Mouse (Mus musculus): ENCODE results near the gene Acp1. TPM values are rescaled to one million over a fixed set of nuclear protein-coding genes. Genes with fewer than 3 reads are reported as not detected.

Gene Acp1
- 112 and 119 TPM in 2 replicates for polyA plus RNA-seq (2014; fragmentation: Nextera tagmentation; extraction: Ambion mirVana)

DNA sequence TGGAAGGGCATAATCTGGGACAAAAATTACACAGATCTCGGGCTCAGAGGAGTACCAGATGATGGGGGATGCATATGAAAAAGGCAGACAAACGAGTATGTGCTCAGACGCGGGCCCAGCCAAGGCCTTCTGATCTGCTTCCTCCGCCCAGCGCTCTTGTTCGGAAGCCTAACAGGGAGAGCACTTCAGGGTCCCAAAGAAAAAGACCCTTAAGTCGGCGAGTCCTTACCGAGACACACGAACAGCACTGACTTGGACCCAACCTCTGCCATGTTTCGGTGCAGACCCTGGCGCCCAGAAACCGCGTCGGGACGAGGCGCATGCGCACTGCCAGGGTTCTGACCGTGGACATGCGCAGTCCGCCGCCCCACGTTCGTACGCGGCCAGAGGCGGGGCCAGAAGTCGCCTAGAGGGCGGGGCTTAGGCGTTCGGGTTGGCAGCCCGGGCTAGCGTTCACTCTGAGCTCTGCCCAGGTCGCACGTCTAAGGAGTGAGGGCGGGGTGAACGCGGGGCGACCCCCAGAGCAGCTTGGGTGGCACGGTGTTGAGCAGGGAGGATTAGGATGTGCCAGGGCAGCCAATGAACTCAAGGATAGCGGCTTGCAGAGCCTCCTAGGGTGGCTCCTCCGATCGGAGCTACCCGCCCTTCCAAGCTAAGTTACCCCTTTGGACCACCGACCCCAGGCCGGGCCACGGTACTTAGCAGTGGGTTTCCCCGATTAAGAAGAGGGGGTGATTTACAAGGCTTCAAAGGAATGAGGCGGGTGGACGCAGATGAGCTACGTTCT lies at the start of gene Acp1, which contains the start of gene Sh3yl1:
Acp1 (minus strand) TSS at position 329 of the 787 bp plus-strand sequence.
Sh3yl1 (plus strand) TSS at position 408 of the 787 bp plus-strand sequence.
- ATAC-seq (ENCODE audit: low FRiP score) (peak; percentile 98), DNase-seq (ENCODE audit: low spot score) (peak; percentile 95)
- no peaks in the 10 kb centered on the region for H3K36me3 ChIP-seq (replicated peaks; ENCODE audit: control insufficient read depth, insufficient read depth)
- peak within 1 kb of the TSS; percentile 89 for H3K4me2 ChIP-seq (replicated peaks)
- peaks cover 24% of the 10 kb centered on the region for H3K4me1 ChIP-seq (replicated peaks; ENCODE audit: control insufficient read depth, insufficient read depth, low read length)
- H3K27ac ChIP-seq = peak within 1 kb of the TSS; percentile 55
- WGBS = under 1% methylated on average over 52 of the region's 52 CpGs
- peak within 1 kb of the TSS; percentile 77 for H3K9ac ChIP-seq
- H3K27me3 ChIP-seq (ENCODE audit: control insufficient read depth, insufficient read depth, low read length) = no peaks in the 10 kb centered on the region
- peak within 1 kb of the TSS; percentile 57 for H3K4me3 ChIP-seq (replicated peaks; ENCODE audit: low read length)
- H3K9me3 ChIP-seq (ENCODE audit: control insufficient read depth, low read length) = peaks cover 7% of the 10 kb centered on the region; the same call in 1 of the 2 replicates

DNA sequence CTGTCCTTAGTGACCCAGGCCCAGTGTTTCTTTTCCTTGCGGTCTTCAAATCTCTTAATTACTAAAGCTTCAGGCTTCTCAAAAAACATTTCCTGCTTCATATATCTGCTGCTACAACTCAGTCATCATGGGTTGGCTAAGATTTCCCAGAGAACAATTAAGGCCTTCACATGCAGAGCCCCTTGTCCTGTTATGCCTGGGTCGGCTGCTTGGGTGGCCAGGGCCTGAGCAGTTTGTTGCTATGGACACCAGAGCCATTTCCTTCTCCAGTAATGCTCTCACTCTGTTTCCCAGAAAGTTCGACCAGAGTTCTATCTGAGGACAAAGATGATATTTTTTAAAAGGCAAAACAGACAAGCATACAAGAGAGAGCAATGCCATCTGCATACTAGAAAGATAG lies 32.8 kb upstream of the Acp1 start:
- DNase-seq (ENCODE audit: low spot score) (no peak), ATAC-seq (ENCODE audit: low FRiP score) (no peak)
- no peaks in the 10 kb centered on the region for H3K27me3 ChIP-seq (ENCODE audit: control insufficient read depth, insufficient read depth, low read length)
- H3K4me2 ChIP-seq (replicated peaks) = no peak overlapping the region
- 42% methylated on average over 3 of the region's 3 CpGs for WGBS
- no peaks in the 10 kb centered on the region for H3K9me3 ChIP-seq (ENCODE audit: control insufficient read depth, low read length)
- H3K27ac ChIP-seq = no peak overlapping the region
- no peak overlapping the region for H3K4me3 ChIP-seq (replicated peaks; ENCODE audit: low read length)
- H3K9ac ChIP-seq = no peak overlapping the region
- peaks cover 54% of the 10 kb centered on the region for H3K36me3 ChIP-seq (replicated peaks; ENCODE audit: control insufficient read depth, insufficient read depth)
- no peaks in the 10 kb centered on the region for H3K4me1 ChIP-seq (replicated peaks; ENCODE audit: control insufficient read depth, insufficient read depth, low read length)

DNA sequence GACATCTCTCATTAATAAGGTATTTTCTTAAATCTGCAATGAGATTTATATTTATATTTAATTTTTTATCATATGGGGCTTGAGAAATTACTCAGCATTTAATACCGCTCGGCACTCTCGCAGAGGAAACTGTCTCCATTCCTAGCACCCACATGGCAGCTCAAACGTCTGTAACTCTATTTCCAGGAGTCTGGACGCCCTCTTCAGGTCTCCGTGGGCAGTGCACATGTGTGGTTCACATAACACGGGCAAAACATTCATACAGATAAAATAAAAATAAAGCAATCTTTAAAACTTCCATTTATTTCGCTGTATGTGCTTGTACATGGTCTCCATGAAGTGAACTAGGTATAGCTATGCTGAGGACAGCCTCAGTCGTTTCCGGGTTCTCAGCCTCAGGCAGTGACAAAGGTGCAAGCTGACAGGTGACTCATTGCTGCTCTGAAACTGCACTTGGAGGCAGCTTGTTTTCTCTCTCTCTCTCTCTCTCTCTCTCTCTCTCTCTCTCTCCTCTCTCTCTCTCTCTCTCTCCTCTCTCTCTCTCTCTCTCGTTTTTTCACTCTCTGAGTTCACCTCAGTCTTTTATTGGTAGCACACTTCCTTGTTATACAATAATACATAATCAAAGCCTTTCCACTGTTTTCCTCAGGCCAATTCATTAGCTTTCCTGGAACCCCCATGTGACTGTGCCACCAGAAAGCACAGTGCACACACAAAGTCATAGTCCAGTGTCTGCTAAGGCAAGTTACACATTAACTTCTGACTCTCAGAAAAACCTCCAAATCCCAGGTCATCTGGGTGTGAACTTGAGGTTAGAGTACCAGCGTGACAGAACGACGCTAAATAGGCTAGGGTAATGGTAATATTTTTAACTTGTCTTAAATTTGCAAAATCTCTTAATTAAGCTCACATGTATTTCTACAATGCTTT lies 31.9 kb upstream of the Acp1 start:
- no peaks in the 10 kb centered on the region for H3K9me3 ChIP-seq (ENCODE audit: control insufficient read depth, low read length)
- no peak overlapping the region for H3K4me3 ChIP-seq (replicated peaks; ENCODE audit: low read length)
- H3K27me3 ChIP-seq (ENCODE audit: control insufficient read depth, insufficient read depth, low read length) = no peaks in the 10 kb centered on the region
- 90% methylated on average over 14 of the region's 14 CpGs for WGBS
- H3K36me3 ChIP-seq (replicated peaks; ENCODE audit: control insufficient read depth, insufficient read depth) = peaks cover 62% of the 10 kb centered on the region
- H3K4me1 ChIP-seq (replicated peaks; ENCODE audit: control insufficient read depth, insufficient read depth, low read length) = no peaks in the 10 kb centered on the region
- H3K4me2 ChIP-seq (replicated peaks) = no peak overlapping the region
- DNase-seq (ENCODE audit: low spot score) (no peak), ATAC-seq (ENCODE audit: low FRiP score) (no peak)
- no peak overlapping the region for H3K9ac ChIP-seq
- no peak overlapping the region for H3K27ac ChIP-seq

DNA sequence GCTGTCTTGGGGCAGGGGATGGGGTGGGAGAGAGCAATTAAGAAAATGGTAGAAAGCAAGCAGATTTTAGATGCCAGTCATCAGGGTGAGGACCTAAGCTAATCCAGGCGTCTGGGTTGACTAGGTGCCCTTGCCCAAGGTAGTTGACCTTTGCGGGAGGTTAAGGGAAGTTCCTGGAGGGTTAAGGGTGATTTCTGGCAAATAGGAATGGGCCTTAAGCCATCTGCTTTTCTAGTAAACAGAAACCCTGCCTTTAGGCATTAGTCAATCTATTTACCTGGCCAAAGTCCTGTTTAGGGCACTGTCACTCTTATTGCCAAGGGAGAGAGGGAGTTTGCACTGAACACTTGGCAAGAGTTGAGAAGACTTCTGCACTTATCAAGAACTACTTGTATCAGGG lies 25.5 kb upstream of the Acp1 start:
- 80% methylated on average over 2 of the region's 2 CpGs for WGBS
- Histone ChIP-seq H3K27me3 (ENCODE audit: control insufficient read depth, insufficient read depth, low read length) (no peaks in the 10 kb centered on the region), H3K4me2 (replicated peaks) (no peak overlapping the region), H3K9ac (no peak overlapping the region), H3K4me1 (replicated peaks; ENCODE audit: control insufficient read depth, insufficient read depth, low read length) (no peaks in the 10 kb centered on the region), H3K36me3 (replicated peaks; ENCODE audit: control insufficient read depth, insufficient read depth) (peaks cover 30% of the 10 kb centered on the region), H3K4me3 (replicated peaks; ENCODE audit: low read length) (no peak overlapping the region), H3K9me3 (ENCODE audit: control insufficient read depth, low read length) (no peaks in the 10 kb centered on the region), H3K27ac (no peak overlapping the region)
- DNase-seq (ENCODE audit: low spot score) (no peak), ATAC-seq (ENCODE audit: low FRiP score) (no peak)

DNA sequence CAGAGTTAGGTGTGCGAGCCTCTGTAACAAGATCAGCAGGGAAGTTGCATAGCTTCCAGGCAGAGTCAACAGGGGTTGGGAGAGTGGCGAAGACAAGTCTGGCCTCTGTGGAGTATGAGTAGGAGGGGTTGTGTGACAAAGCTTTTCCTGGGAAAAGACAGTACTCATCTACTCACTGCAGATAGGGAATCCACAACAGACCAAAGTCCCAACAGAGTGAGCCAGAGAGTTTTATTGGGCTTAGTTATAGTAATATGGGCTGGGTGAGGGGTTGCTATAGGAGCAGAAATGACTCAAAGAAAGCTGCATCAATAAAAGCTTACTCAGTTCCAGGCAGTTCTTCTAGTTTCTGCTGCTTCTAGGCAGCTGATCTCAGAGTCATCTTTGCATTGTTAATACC lies 21.9 kb upstream of the Acp1 start:
- 86% methylated on average over 2 of the region's 2 CpGs for WGBS
- no peak overlapping the region for H3K4me2 ChIP-seq (replicated peaks)
- no peaks in the 10 kb centered on the region for H3K4me1 ChIP-seq (replicated peaks; ENCODE audit: control insufficient read depth, insufficient read depth, low read length)
- no peaks in the 10 kb centered on the region for H3K9me3 ChIP-seq (ENCODE audit: control insufficient read depth, low read length)
- H3K27me3 ChIP-seq (ENCODE audit: control insufficient read depth, insufficient read depth, low read length) = no peaks in the 10 kb centered on the region
- no peak for DNase-seq (ENCODE audit: low spot score)
- ATAC-seq (ENCODE audit: low FRiP score) = no peak
- H3K27ac ChIP-seq = no peak overlapping the region
- no peak overlapping the region for H3K9ac ChIP-seq
- H3K4me3 ChIP-seq (replicated peaks; ENCODE audit: low read length) = no peak overlapping the region
- H3K36me3 ChIP-seq (replicated peaks; ENCODE audit: control insufficient read depth, insufficient read depth) = peaks cover under 1% of the 10 kb centered on the region; the same call in 1 of the 2 replicates

DNA sequence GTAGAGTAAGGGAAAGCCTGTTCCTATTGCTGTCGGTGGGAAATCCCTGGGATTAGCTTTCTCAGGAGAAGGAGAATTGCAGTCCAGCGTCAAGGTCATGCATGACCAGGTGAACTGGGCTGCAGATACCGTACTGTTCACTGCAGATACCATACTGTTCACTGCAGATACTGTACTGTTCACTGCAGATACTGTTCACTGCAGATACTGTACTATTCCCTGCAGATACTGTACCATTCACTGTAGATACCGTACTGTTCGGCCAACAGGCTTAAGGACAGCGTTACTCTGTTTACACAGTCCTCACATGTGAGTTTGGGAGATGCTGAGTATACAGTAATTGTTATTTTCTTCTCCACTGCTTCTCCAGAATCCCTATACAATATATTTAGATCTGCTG lies 16.8 kb upstream of the Acp1 start:
- Histone ChIP-seq H3K27ac (no peak overlapping the region), H3K4me2 (replicated peaks) (no peak overlapping the region), H3K4me3 (replicated peaks; ENCODE audit: low read length) (no peak overlapping the region), H3K9me3 (ENCODE audit: control insufficient read depth, low read length) (no peaks in the 10 kb centered on the region), H3K4me1 (replicated peaks; ENCODE audit: control insufficient read depth, insufficient read depth, low read length) (no peaks in the 10 kb centered on the region), H3K9ac (no peak overlapping the region), H3K27me3 (ENCODE audit: control insufficient read depth, insufficient read depth, low read length) (no peaks in the 10 kb centered on the region), H3K36me3 (replicated peaks; ENCODE audit: control insufficient read depth, insufficient read depth) (peaks cover 25% of the 10 kb centered on the region)
- 89% methylated on average over 6 of the region's 6 CpGs for WGBS
- no peak for ATAC-seq (ENCODE audit: low FRiP score)
- DNase-seq (ENCODE audit: low spot score) = no peak

DNA sequence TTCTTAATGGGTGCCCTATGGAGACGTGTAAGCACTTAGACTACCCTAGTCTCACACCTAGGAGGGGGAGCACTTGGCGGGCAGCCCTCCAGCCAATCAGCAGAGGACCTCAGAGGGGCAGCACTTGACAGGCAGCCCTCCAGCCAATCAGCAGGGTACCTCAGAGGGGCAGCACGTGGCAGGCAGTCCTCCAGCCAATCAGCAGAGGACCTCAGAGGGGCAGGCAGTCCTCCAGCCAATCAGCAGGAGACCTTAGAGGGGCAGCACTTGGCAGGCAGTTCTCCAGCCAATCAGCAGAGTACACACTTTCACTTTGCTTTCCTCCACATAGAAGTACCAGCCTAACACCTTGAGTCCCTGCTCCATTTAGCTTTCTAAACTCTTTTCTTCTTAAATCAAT lies 11.0 kb upstream of the Acp1 start:
- H3K4me3 ChIP-seq (replicated peaks; ENCODE audit: low read length) = no peak overlapping the region
- no peak overlapping the region for H3K9ac ChIP-seq
- H3K4me1 ChIP-seq (replicated peaks; ENCODE audit: control insufficient read depth, insufficient read depth, low read length) = no peaks in the 10 kb centered on the region
- DNase-seq (ENCODE audit: low spot score) (no peak), ATAC-seq (ENCODE audit: low FRiP score) (no peak)
- peaks cover 25% of the 10 kb centered on the region for H3K36me3 ChIP-seq (replicated peaks; ENCODE audit: control insufficient read depth, insufficient read depth)
- H3K9me3 ChIP-seq (ENCODE audit: control insufficient read depth, low read length) = no peaks in the 10 kb centered on the region
- no peaks in the 10 kb centered on the region for H3K27me3 ChIP-seq (ENCODE audit: control insufficient read depth, insufficient read depth, low read length)
- no peak overlapping the region for H3K4me2 ChIP-seq (replicated peaks)
- H3K27ac ChIP-seq = no peak overlapping the region
- 76% methylated on average over 3 of the region's 3 CpGs for WGBS

DNA sequence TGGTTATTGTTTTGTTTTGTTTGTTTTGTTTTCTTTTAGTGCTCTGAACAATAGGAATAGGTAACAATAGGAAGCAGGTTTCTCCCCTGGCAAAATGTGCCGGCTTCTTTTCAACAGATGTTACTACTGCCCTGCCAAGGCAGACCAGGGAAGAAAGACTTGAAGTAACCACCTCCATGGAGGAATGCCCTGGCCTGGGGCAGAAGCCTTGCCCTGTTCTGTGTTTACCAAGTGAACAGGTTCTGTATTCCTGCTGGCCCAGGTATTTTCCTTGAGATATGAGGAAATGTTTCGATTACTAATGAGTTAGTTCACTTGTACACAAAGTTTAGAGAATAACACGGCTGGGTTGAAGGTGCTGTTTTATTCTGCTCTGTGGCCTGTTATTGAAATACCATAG lies 1.5 kb upstream of the Acp1 start:
- H3K36me3 ChIP-seq (replicated peaks; ENCODE audit: control insufficient read depth, insufficient read depth) = no peaks in the 10 kb centered on the region
- no peaks in the 10 kb centered on the region for H3K27me3 ChIP-seq (ENCODE audit: control insufficient read depth, insufficient read depth, low read length)
- ATAC-seq (ENCODE audit: low FRiP score) = no peak
- peaks cover 24% of the 10 kb centered on the region for H3K4me1 ChIP-seq (replicated peaks; ENCODE audit: control insufficient read depth, insufficient read depth, low read length)
- 54% methylated on average over 3 of the region's 3 CpGs for WGBS
- DNase-seq (ENCODE audit: low spot score) = no peak
- peak overlapping the region; percentile 77; the same call in 1 of the 2 replicates for H3K9ac ChIP-seq
- peak overlapping the region; percentile 89 for H3K4me2 ChIP-seq (replicated peaks)
- peaks cover 10% of the 10 kb centered on the region; the same call in 1 of the 2 replicates for H3K9me3 ChIP-seq (ENCODE audit: control insufficient read depth, low read length)
- peak overlapping the region; percentile 57 for H3K4me3 ChIP-seq (replicated peaks; ENCODE audit: low read length)
- H3K27ac ChIP-seq = no peak overlapping the region

DNA sequence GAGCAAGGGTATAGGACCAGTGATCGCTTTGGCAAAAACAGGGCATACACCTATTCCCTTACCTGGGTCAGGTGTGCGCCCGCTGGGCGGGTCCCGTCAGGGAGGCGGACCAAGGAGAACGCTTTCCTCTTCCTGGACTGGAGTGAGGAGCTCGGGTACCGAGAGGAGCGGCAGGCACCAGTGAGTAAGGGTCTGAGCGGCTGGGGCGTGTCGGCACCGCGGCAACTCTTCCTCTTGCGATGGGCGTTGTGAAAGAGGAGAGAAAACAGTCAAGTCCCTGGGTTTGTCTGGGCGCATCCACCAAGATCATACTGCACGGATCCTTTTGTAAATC lies 626 bp upstream of the Acp1 start:
- peak; percentile 46 for DNase-seq (ENCODE audit: low spot score)
- H3K4me3 ChIP-seq (replicated peaks; ENCODE audit: low read length) = peak overlapping the region; percentile 57
- WGBS = 0% methylated on average over 19 of the region's 19 CpGs
- H3K4me2 ChIP-seq (replicated peaks) = peak overlapping the region; percentile 89
- peaks cover 10% of the 10 kb centered on the region; the same call in 1 of the 2 replicates for H3K9me3 ChIP-seq (ENCODE audit: control insufficient read depth, low read length)
- H3K4me1 ChIP-seq (replicated peaks; ENCODE audit: control insufficient read depth, insufficient read depth, low read length) = peaks cover 24% of the 10 kb centered on the region
- peak overlapping the region; percentile 77 for H3K9ac ChIP-seq
- peak overlapping the region; percentile 11; the same call in 1 of the 2 replicates for H3K27ac ChIP-seq
- no peak; the same call in 1 of the 2 replicates for ATAC-seq (ENCODE audit: low FRiP score)
- no peaks in the 10 kb centered on the region for H3K27me3 ChIP-seq (ENCODE audit: control insufficient read depth, insufficient read depth, low read length)
- H3K36me3 ChIP-seq (replicated peaks; ENCODE audit: control insufficient read depth, insufficient read depth) = no peaks in the 10 kb centered on the region

Measured in hindbrain, embryonic 14.5 days (tissue).